Mouse (Mus musculus) neural tube, embryonic 10.5 days (tissue): ENCODE results near the gene Hephl1.

Experiments used
- DNase-seq: peaks from one replicate; pipeline ENCODE4 v3.0.0-alpha.2; 2017; ENCODE audit warnings: low spot score; ENCODE audit errors: extremely low spot score

Hephl1 gene

DNA sequence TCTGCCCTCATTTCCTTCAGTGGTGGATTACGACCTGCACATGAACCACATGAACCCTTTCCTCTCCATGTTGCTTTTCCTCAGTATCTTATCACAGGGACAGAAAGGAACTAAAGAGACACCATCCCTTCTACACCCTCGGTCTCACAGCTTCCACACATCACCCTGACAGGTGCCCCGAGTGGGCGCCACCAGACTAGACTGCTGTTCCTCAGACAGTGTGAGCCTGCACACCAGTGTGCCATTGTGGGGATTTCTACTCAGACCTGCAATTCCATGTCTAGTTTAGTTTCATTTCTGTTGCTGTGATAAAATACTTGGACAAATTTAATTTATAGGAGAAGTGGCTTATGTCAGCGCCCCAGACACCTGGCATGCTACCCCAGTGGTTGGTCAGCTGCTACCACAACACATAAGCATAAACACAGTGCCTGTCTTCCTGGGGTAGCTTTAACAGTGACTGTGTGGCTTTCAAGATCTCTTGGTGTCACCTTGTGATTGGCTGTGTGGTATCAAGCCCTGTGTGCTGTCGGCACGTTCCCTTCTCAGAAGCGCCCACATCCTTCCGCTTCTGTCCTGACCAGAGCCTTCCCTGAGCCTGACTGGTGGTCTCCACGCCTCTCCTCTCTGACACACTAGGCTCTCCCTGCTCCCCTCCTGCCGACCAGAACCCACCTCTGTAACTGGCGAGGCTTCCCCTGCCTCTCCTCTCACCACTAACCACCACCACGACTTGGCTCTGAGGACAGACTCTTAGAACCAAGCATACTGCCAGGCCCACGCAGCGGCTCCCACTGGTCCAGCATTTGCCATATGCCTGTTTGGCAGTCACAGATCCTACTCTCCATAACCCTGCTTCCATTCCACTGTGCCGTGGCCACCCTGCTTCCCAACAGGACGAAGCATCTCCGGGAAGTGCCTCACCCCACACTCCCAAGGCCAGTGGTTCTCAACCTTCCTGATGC, 93.8 kb downstream of the Hephl1 start:
- no peak for DNase-seq

- DNase-seq: peak; percentile 73
These were observed 96.5 kb downstream of the Hephl1 start for GRCm38 (mm10) chr9:15015223-15015956.

GRCm38 (mm10) chr9:15007566-15007965, 104.3 kb downstream of the Hephl1 start:
- DNase-seq: no peak

DNA sequence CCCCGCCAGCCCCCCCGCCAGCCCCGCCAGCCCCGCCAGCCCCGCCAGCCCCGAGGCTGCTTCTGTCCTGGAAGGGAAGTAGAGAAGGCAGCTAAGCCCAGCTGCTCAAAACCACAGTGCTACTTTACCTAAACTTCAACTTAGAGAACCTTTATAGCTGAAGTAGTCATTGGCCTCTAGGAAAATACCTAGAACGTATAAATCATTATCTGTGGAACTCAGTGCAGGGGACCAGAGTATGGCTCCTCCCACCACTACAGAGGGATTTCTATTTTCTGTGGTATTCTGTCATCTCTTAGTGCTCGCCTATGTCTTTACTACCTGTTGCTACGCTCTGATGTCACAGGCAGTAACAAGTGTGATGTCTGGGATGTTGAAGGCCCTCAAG, 107.6 kb downstream of the Hephl1 start:
- no peak for DNase-seq

GRCm38 (mm10) chr9:15003676-15004297, 108.1 kb downstream of the Hephl1 start:
- DNase-seq: peak; percentile 61

DNA sequence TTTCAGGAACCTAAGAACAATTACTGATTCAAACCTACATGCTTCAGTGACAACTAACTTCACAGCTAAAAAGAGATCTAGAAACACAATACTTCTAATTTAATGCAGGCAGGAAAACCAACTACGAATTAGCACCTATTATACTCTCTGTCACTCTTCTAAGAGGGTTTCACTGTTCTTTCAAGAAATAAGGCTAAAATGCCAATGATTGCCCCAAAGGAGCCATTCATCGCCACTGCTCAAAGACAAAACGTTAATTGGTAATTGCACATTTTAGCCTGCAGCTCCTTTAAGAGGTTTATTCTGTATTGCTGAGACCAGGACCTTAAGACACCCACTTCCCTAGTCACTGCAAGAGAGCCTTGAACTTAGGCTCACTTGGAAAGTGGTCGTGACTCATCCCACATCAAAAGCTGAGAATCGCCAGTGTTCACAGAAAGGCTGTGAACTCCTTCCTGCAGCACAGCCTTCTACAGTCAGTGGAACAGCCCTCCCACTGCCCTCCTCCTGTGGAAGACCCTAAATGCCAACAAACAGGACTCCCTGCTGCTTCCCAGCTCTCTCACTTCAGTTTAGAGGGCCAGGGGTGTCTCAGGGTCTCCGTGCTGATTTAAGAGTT, 108.8 kb downstream of the Hephl1 start:
- DNase-seq: no peak
